Mouse (Mus musculus) urinary bladder, postnatal 4 days (tissue): ENCODE results near the gene Dusp22.
A peak's percentile ranks its signal among the peaks of the same experiment; 100 is the strongest.

Source experiments
- DNase-seq, 2 experiments: peaks; one replicate each; pipeline ENCODE4 v3.0.0; 2021 to 2022; ENCODE audit warnings: low spot score in 2 of 2

Gene Dusp22

GRCm38 (mm10) chr13:30659613-30660505 lies at the start of gene Dusp22:
Dusp22 (plus strand) TSS chr13:30659999.
- DNase-seq, result peak; percentile 86 to 88

DNA sequence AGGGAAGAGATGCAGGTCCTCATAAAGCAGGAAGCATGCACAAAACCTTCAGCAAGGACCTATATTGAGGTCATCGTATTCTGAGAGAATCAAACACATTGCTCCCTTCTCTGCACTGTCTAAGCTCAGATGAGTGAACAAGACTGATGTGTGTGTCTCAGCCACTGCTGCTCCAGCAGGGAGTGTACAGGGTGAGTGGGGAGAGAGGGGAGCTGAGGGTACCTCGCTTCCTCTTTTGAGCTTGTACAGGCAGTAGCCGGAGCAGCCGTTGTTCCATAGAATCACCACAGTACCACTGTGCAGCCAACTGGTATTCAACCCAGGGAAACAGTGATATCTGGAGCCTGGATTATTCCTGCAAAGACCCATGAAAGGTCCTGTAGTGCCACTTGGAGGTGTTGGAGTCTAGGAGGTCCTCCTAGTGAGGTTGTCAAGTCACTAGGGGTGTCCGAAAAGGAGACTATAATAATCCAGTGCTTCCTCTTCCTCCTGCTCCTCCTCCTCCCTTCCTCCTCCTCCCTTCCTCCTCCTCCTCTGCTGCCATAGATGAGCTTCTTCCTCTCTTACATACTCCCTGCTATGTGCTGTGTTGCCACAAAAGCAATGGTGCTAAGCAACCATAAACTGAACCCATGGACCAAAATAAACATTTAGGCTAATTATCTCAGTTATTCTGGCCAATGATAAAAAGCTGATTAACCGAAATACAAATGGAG lies 47.6 kb upstream of the Dusp22 start:
- no peak for DNase-seq

GRCm38 (mm10) chr13:30619684-30620083 lies 40.1 kb upstream of the Dusp22 start:
- no peak for DNase-seq

DNA sequence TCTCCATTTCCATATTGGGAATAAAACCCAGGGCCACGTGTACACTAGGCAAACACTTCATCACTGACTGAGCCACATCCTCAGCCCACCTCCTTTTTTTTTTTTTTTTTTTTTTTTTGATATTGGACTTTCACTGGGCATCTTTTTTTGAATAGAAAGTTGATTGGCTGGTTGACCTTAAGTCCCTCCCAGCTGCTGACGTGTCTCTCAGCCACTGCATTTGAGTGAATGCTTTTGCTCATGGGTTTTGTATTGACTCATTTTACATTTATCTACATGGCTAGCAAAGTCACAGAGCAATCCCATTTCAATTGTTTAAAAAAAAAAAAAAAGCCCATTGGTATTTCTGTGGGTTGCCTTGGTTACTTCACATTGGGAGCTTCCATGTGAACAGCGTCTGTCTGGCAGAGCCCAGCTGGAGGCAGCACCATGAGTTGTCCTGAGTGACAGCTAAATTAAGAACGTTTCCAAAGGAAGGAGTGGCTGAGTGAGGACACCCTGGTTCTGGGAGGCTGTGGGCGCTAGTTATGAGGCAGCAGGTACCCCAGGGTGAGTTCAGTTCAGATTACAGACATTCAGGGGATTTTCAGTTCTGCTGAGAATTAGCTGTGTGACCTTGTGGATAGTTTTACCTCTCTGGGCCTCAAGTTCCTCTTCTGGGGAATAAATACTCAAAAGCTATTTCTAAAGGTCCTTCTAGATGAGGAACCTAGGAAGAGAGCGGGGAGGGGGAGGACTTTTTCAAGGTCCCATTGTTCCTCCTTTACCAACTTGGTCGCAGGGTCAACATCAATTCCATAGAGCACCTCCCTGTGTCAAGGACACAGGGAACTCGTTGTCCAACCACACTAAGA lies 31.4 kb upstream of the Dusp22 start:
- DNase-seq, result no peak

DNA sequence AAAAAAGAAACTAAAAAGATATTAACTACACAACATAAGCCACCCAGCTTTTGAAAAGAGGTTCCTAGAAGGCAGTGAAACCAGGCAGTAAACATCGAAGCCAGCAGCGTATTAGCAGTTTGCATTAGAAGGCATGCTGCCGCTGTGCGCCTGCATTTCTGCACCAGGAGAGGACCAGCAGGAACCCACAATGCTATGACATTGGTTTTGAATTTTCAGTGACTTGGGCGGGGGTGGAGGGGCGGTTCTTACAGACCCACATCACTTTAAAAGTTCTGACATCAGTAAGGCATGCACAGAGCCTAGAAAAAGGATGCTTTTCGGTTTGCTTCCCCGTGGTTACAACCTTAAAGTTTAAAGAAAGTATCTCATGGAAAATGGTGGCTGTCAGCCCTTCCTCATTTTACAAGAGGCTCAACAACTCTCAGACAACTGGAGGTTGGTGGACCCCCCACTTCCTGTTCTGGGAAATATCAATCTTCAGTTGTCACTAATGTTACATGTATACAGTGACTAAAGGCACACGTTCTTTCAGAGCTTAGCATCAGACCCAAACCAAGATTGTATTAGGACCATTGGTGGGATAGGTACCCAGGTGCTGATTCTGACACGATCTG lies 29.9 kb upstream of the Dusp22 start:
- DNase-seq, result no peak

- DNase-seq, result no peak
Measured at GRCm38 (mm10) chr13:30632998-30633397, 26.8 kb upstream of the Dusp22 start.

DNA sequence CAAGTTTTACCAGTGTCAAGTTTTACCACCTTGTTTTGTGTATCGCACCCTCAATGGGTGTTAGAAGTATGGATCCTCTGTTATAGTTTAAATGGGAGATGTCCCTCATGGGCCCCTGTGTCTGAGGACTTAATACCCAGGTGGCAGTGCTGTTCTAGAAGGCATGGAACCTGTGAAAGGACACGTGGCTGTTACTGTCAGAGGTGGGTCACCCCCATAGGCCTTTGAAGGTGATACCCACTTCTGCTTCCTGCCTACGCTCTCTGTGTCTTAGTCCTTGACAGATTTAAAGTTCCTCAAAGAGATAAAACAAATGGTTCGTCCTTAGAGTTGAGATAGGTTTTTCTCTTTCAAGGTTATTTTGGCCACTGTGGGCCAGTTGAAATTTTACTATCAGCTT lies 23.3 kb upstream of the Dusp22 start:
- DNase-seq, result no peak

DNA sequence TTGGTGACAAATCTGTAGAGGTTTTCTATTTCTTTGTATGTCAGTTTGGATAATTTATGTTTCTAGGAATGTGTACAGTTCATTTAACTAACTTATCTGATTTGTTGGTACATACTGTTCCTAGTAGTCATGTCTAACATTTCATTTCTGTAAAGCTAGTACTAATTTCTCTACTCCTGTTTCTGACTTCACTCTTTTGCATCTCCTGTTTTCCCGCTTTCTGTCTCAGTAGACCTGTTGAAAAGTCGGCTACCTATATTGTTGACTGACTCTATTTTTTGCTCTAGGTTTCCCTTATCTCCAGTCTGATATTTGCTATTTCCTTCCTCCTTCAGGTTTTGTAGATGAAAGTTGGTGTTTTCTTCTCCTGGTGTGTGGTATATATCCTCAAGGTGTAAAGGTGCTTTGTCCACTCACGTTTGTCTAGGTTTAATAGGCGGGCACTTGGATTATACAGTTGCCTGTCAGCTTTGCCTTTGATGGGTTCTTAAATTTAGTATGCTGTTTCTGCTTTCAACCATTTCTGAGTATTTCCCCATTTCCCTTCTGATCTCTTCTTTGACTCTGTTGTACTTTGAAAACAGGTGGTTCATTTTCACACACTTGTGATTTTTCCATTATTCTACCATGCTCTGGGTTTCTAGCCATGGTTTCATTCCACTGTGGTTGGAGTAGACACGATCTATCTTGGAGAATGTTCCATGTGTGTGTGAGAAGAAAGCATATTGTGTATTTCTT lies 21.3 kb upstream of the Dusp22 start:
- no peak for DNase-seq

GRCm38 (mm10) chr13:30642053-30642452 lies 17.7 kb upstream of the Dusp22 start:
- no peak for DNase-seq

GRCm38 (mm10) chr13:30648461-30648860 lies 11.3 kb upstream of the Dusp22 start:
- no peak for DNase-seq

DNA sequence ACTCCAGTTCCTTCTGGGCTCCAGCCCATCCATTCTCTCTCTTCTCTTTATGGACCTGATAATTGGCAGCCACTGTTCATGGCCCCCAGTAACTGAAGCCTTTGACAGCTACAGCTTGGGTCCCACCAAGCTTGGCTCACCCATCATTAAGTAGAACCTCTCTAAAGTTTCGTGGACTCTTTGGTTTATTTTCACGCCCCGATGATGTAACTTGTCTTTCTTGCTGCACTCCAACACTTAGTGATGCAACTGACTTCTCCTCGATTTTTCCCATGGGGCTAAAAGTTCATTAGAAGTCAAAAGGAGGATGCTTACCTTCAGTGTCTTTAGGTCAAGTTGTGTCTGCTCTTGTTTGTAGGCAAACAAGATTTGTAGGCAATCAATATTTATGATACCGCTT lies 10.6 kb upstream of the Dusp22 start:
- no peak for DNase-seq

- DNase-seq, result no peak
Measured at GRCm38 (mm10) chr13:30650684-30651083, 9.1 kb upstream of the Dusp22 start.

- DNase-seq, result no peak
Measured at GRCm38 (mm10) chr13:30653051-30653450, 6.7 kb upstream of the Dusp22 start.

DNA sequence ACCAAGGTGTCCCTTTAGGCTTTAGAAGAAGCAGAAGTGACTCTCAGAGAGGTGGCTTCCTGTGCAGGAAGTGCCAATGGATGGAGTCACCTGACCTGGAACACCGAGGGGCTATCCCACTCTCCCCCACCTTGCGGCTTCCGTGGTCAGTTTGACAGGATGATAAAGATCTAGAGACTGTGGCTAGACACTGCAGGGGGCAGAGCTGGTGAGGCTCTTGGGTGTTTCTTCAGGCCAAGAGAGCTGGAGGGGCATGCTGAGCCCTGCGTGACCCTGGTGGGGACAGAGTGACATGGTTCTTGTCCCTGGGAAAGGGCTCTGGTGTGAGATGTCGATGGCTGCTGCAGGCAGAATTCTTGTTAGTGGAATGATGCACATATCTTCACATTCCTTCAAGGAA lies 5.3 kb upstream of the Dusp22 start:
- no peak for DNase-seq

DNA sequence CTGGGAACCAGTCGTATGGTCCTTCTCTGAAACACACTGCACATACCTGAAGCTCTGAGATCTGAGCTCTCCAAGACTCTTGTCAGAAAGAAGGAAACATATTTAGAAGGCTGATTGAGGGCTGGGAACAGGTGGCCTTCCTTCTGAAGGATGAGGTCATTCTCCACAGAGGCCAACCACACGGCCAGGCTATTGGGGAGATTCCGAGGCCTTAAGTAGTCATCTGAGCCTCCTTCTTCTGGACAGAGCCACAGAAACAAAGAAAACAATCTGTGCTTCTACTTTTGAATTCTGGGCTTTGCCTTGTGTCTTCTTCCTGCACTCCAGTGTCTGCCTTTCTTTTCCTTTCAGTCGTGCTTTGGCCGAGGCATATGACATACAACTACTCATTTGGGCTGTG lies 2.9 kb upstream of the Dusp22 start:
- DNase-seq, result no peak

DNA sequence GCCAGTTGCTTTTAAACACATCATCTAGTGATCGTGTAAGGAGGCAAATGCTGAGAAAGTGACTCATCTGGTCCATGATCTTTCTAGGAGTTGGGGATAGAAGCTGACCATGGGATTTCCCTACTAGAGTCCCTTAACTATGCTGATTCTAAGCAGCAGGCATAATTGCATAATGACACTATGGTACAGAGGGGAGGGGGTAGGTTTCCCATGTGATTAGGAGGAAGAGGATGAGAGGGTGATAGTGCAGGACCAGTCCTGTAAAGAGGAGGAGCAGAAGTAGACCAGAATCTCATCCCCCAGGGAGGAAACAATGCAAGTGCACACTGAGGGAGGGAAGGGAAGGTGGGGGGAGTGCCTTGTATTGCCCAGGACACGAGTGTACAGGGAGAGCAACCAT lies 2.0 kb upstream of the Dusp22 start:
- DNase-seq, result no peak

GRCm38 (mm10) chr13:30658201-30658996 lies 1.4 kb upstream of the Dusp22 start:
- DNase-seq, result no peak

DNA sequence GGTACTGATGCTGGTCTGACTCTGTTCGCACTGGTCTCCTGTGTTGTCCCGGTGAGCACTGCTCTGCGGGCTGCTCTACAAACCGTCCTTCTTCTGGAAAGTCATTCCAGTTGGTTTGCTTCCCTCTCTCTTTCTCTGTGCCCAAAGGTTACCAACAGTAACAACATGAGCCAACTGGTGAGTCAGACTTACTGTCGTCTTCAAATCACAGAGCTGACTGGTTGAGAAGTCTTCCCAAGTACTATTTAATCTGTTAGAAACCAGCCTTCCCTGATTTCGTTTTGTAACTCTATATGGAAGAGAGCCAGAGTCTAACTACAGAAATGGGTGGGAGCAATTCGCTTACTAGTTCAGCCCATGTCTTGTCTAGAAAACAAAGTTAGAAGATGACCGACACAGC lies 5.5 kb downstream of the Dusp22 start:
- no peak for DNase-seq

DNA sequence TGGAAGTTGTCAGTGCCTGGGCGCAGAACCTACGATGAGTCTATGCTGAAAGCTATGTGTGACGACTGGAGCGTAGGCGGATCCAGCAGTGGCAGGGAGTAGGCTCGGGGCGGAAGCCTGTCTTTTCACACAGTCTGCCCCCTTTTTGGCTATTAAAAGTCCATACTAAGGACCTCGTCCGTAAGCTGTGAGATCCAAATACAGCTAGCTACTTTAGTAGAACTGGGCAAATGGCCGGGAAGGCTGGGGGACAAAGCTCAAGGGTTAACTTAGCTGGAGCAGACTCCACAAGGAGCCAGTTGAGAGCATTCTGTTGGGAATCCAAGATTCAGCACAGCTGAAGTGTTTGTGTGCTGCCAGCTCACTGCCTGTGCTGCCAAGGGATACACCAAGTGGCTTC lies 6.7 kb downstream of the Dusp22 start:
- no peak for DNase-seq

GRCm38 (mm10) chr13:30668301-30668700 lies 8.5 kb downstream of the Dusp22 start:
- no peak for DNase-seq
